Mouse (Mus musculus) lung, embryonic 14.5 days (tissue): ENCODE data around the gene Hmgn2. TPM values are rescaled to one million over a fixed set of nuclear protein-coding genes. Genes with fewer than 3 reads are reported as not detected.

Source experiments
- ATAC-seq: fragments of 200-750 bp; cut with Nextera tagmentation; 2 replicates; pipeline ENCODE4 v1.8.0; 2017; ENCODE audit warnings: mild to moderate bottlenecking, moderate TSS enrichment, moderate library complexity; ENCODE audit not compliant: insufficient read depth
- DNase-seq: peaks from one replicate; pipeline ENCODE4 v3.0.0-alpha.2; 2015
- H3K27ac ChIP-seq: fragments of 300-500 bp; sonication (generic); 2 replicates; pipeline ENCODE4 v1.5.1; 2014; ENCODE audit warnings: low read depth, mild to moderate bottlenecking, moderate library complexity
- H3K27me3 ChIP-seq: fragments of 300-500 bp; sonication (generic); 2 replicates; pipeline ENCODE4 v1.6.1; 2014; ENCODE audit warnings: low read length, control low read depth; ENCODE audit not compliant: insufficient read depth
- H3K36me3 ChIP-seq: fragments of 300-500 bp; sonication (generic); 2 replicates; pipeline ENCODE4 v1.6.1; 2014; ENCODE audit warnings: control low read depth; ENCODE audit not compliant: insufficient read depth
- H3K4me1 ChIP-seq: fragments of 300-500 bp; sonication (generic); 2 replicates; pipeline ENCODE4 v1.6.1; 2014; ENCODE audit warnings: antibody characterized with exemption, control low read depth; ENCODE audit not compliant: insufficient read depth
- H3K4me2 ChIP-seq: fragments of 300-500 bp; sonication (generic); 2 replicates; pipeline ENCODE4 v1.6.1; 2014; ENCODE audit warnings: mild to moderate bottlenecking
- H3K4me3 ChIP-seq: fragments of 300-500 bp; sonication (generic); 2 replicates; pipeline ENCODE4 v1.5.1; 2014; ENCODE audit warnings: low read depth, low read length
- H3K9ac ChIP-seq: fragments of 300-500 bp; sonication (generic); 2 replicates; pipeline ENCODE4 v1.6.1; 2014
- H3K9me3 ChIP-seq: fragments of 300-500 bp; sonication (generic); 2 replicates; pipeline ENCODE4 v1.6.1; 2016; ENCODE audit warnings: low read depth, low read length, control low read depth
- CTCF ChIP-seq: IDR thresholded peaks from 2 replicates; pipeline ENCODE4 v1.5.1; 2016; ENCODE audit warnings: antibody characterized with exemption, low read depth
- WGBS: fragments of 180-500 bp; shearing (Covaris S2); extraction: QIAGEN DNeasy Blood & Tissue Kit; methylation state at CpG from one replicate; pipeline ENCODE4 v1.1.7; 2014; 5-methylcytosine and 5-hydroxymethylcytosine counted together
- polyA plus RNA-seq: library from polyadenylated mRNA; unstranded; fragments of >200 nt; fragmentation: Nextera tagmentation; extraction: Ambion mirVana; gene quantifications from 2 replicates; pipeline ENCODE4 v1.2.1, GENCODE M21; 2014

Gene Hmgn2
- polyA plus RNA-seq = 3,363 and 3,461 TPM in 2 replicates

DNA sequence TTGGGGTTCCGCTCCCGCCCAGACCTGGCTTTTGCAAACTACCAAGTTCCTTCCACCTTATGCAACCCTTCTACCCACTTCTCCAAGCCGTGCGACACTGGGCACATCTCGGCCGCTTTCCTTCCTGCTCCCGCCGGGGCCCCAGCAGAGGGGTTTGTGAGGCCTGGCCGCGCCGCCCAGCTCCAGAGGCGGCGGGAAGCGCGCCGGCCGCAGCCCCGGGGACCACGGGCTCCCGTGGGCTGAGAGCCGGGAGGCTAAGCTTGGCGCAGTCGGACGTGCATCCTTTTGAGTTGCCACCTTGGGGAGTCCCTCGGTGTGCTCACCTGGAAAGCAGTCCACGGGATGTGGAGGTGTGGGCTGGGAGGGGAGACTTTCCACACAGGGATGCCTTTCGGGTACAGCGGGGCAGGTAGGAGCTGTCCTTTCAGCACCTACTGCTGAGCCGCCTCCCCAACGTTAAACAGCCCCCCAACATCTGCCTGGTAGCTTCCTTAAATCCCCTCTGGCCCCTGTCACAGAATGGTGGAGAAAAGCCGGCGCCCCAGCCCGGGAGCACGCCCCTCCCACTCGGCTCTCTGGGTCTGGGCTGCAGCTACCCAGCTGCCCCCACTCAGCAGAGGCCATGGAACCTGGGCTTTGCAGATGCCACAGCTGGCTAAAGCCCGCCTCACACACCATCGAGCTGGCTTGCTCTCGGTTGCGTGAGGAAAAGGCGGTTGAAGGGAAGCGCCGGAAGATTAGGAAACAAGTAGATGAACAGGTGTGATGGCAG lies at the start of gene Hmgn2:
Gene Hmgn2 (minus strand): TSS at position 501 of the 772 bp plus-strand sequence.
- Histone ChIP-seq H3K36me3 (peaks cover 47% of the 10 kb centered on the region), H3K27ac (peak within 1 kb of the TSS; percentile 99), H3K9me3 (no peaks in the 10 kb centered on the region), H3K4me1 (peaks cover 6% of the 10 kb centered on the region; the same call in 1 of the 2 replicates), H3K9ac (peak within 1 kb of the TSS; percentile 97), H3K27me3 (no peaks in the 10 kb centered on the region), H3K4me3 (peak within 1 kb of the TSS; percentile 69), H3K4me2 (peak within 1 kb of the TSS; percentile 98)
- WGBS = under 1% methylated on average over 42 of the region's 42 CpGs
- TF ChIP-seq CTCF = no peak
- DNase-seq (peak; percentile 78), ATAC-seq (peak; percentile 74)

DNA sequence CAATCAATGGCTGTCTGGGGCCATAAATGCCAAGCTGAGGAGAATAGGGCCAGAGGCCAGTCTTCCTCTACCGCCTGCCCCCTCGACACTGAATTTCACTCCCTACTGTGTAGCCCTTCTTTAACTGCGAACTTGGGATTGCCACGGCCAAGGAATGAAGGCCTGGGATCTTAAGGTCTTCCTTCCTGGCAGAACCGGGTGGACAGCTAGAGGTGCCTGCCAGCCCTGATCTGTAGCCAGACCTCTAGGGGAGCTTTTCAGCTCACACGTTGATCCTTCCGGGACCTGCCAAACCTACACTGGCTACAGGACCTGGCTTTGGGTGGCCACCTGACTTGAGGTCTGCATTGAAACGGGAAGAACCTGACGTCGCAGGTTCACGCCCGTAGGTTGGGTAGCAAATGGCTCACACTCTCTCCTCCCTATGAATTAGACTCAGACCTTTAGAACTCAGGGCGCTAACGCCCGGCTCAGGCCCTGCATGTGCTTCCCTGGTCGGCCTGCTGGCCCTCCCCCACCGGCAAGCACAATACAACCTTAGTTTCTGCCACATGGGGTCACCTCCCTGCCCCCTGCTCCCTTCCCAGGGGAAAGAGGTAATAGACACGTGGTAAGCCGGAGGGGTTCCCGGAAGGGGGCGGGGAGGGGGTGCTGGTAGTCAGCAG lies 48.9 kb upstream of the Hmgn2 start:
- H3K36me3 ChIP-seq = no peaks in the 10 kb centered on the region
- no peak overlapping the region for H3K27ac ChIP-seq
- no peak for ATAC-seq
- TF ChIP-seq CTCF = no peak
- 5% methylated on average over 21 of the region's 21 CpGs for WGBS
- H3K4me1 ChIP-seq = no peaks in the 10 kb centered on the region
- DNase-seq = no peak
- no peak overlapping the region for H3K9ac ChIP-seq
- no peaks in the 10 kb centered on the region for H3K9me3 ChIP-seq
- H3K4me3 ChIP-seq = peak overlapping the region; percentile 21
- peak overlapping the region; percentile 45; the same call in 1 of the 2 replicates for H3K4me2 ChIP-seq
- H3K27me3 ChIP-seq = peaks cover 44% of the 10 kb centered on the region

- H3K4me2 ChIP-seq = no peak overlapping the region
- peaks cover 45% of the 10 kb centered on the region for H3K27me3 ChIP-seq
- H3K9ac ChIP-seq = no peak overlapping the region
- no peaks in the 10 kb centered on the region for H3K4me1 ChIP-seq
- no peak for DNase-seq
- ATAC-seq = no peak
- H3K9me3 ChIP-seq = no peaks in the 10 kb centered on the region
- H3K36me3 ChIP-seq = no peaks in the 10 kb centered on the region
- H3K4me3 ChIP-seq = no peak overlapping the region
- TF ChIP-seq CTCF = no peak
- H3K27ac ChIP-seq = no peak overlapping the region
- 3% methylated on average over 8 of the region's 8 CpGs for WGBS
Observed at GRCm38 (mm10) chr4:134016767-134017166, 48.3 kb upstream of the Hmgn2 start.

GRCm38 (mm10) chr4:134016208-134016607 lies 47.8 kb upstream of the Hmgn2 start:
- Histone ChIP-seq H3K4me1 (no peaks in the 10 kb centered on the region), H3K4me2 (no peak overlapping the region), H3K36me3 (no peaks in the 10 kb centered on the region), H3K27ac (no peak overlapping the region), H3K9me3 (no peaks in the 10 kb centered on the region), H3K27me3 (peaks cover 45% of the 10 kb centered on the region), H3K9ac (no peak overlapping the region), H3K4me3 (no peak overlapping the region)
- DNase-seq (no peak), ATAC-seq (no peak)
- 14% methylated on average over 7 of the region's 7 CpGs for WGBS
- TF ChIP-seq CTCF = no peak

DNA sequence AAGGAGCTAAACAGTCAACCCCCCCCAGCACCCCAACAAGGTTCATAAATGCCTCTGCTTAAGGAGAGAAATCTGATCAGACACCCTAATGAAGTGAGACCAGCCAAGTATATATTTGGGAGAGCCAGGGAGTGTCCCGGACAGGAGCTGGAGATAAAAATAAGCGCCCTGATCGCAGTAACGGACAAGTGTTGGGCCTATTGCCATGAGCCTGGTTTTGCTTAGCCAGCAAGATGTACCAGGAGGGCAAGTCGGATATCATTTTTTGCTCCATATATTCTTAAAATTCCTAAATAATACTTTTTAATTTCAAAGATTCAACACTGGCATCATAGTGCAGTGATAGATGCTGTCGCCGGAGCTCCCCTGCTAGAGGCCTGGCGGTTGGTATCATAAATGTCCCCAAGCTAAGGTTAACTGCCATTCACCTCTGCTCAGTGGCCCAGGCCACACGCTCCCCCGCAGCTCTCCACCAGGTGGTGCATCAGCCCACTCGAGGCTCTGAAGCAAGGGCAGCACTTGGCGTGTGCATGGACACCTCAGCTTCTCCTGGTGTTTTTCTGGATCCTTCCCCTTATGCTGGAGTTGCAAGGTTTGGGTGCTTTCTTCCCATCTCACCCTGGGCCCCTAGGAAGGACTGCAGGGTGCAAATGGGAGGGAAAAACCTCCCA lies 44.5 kb upstream of the Hmgn2 start:
- Histone ChIP-seq H3K9ac (no peak overlapping the region), H3K27me3 (peaks cover 22% of the 10 kb centered on the region), H3K9me3 (no peaks in the 10 kb centered on the region), H3K36me3 (no peaks in the 10 kb centered on the region), H3K4me1 (no peaks in the 10 kb centered on the region), H3K4me2 (no peak overlapping the region), H3K27ac (no peak overlapping the region), H3K4me3 (no peak overlapping the region)
- TF ChIP-seq CTCF = peak; percentile 66
- DNase-seq (no peak), ATAC-seq (no peak)
- WGBS = 39% methylated on average over 12 of the region's 12 CpGs

DNA sequence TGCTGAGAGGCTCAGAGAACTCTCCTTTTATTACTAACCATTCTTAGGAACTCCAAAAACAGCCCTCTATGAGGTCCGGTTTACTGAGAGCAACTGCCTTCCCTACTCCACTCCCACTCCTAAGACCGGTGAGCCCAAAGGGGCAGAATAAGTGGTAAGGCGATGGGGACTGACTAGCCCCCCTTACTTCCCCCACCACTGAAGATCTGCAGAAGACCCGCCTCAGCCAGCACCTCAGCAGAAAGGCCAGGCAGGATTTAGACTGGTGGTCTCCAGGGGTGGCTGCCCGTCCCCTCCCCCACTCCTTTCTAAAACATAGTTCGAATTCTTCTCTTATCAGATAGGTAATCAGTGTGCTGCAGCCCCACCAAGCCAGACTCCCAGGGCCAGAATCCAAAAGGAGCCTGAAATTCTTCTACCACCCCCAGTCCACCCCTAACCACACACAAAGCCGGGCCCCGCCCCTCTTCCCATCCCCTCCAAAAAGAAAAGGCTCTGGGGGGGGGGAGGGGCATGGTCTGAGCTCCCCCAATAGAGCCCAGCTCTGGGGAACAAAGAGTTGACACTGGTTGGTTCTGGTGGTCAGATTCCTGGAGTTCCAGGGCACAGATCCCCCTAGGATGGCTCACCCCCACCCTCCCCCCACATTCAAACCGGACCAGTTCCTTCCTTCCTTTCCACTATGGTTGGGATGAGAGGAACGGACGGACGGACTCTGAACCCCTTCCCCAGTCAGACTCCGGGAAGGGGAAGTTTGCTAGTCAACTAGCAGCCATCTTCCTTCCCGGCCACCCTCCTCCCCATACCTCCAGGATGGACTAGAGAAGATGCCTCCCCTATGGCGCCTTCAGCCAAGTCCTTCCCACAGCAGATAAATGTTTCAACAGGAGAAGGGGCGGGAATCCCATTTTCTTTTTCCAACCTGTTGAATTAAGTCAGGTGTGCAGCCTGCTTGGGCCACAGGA lies 43.3 kb upstream of the Hmgn2 start:
- ATAC-seq = peak; percentile 58; the same call in 1 of the 2 replicates

More for the DNA sequence above, 43.3 kb upstream of the Hmgn2 start:
- Histone ChIP-seq H3K4me2 (peak overlapping the region; percentile 26; the same call in 1 of the 2 replicates), H3K4me3 (no peak overlapping the region), H3K27me3 (peaks cover 9% of the 10 kb centered on the region), H3K9me3 (no peaks in the 10 kb centered on the region), H3K4me1 (no peaks in the 10 kb centered on the region), H3K27ac (peak overlapping the region; percentile 72), H3K9ac (no peak overlapping the region), H3K36me3 (no peaks in the 10 kb centered on the region)
- WGBS = 8% methylated on average over 16 of the region's 16 CpGs
- DNase-seq = peak; percentile 59
- no peak for TF ChIP-seq CTCF
